Mouse (Mus musculus): ENCODE measurements around the gene Onecut1.

GRCm38 (mm10) chr9:74911919-74912318 lies 50.2 kb downstream of the Onecut1 start:
- TF ChIP-seq CTCF (IDR thresholded peaks at IDR 0.05; ENCODE audit: low read depth, low read length): no peak
- TF ChIP-seq POLR2A (IDR thresholded peaks at IDR 0.05; ENCODE audit: borderline replicate concordance, low read depth, low read length): no peak

All from bone marrow macrophage, adult 2 months (primary cell).